Mouse (Mus musculus) bone marrow macrophage, adult 2 months (primary cell): ENCODE measurements around the gene Tnni1. TPM values are rescaled to one million over a fixed set of nuclear protein-coding genes. Genes with fewer than 3 reads are reported as not detected.

Experiments used
- H3K27ac ChIP-seq: 2 replicates; pipeline ENCODE4 v1.5.1; 2012; ENCODE audit warnings: low read depth, low read length; ENCODE audit not compliant: insufficient read depth
- H3K4me1 ChIP-seq: 2 replicates; pipeline ENCODE4 v1.6.1; 2012; ENCODE audit warnings: low read length; ENCODE audit not compliant: control insufficient read depth, insufficient read depth
- H3K4me3 ChIP-seq: 2 replicates; pipeline ENCODE4 v1.5.1; 2012; ENCODE audit warnings: mild to moderate bottlenecking, low read length, moderate library complexity; ENCODE audit not compliant: insufficient read depth
- CTCF ChIP-seq: IDR thresholded peaks from 2 replicates; pipeline ENCODE4 v1.5.1; 2012; ENCODE audit warnings: low read depth, mild to moderate bottlenecking, low read length, moderate library complexity
- POLR2A ChIP-seq: IDR thresholded peaks from 2 replicates; pipeline ENCODE4 v1.6.1; 2012; ENCODE audit warnings: mild to moderate bottlenecking, low read depth, low read length, borderline replicate concordance
- polyA plus RNA-seq: library from polyadenylated mRNA; stranded (reverse); fragments of >200 nt; gene quantifications from 2 replicates; pipeline ENCODE4 v1.2.4, GENCODE M21; 2012; ENCODE audit not compliant: missing spikeins, insufficient read depth, insufficient read length

The Tnni1 gene
- polyA plus RNA-seq, 1 experiment = not detected

DNA sequence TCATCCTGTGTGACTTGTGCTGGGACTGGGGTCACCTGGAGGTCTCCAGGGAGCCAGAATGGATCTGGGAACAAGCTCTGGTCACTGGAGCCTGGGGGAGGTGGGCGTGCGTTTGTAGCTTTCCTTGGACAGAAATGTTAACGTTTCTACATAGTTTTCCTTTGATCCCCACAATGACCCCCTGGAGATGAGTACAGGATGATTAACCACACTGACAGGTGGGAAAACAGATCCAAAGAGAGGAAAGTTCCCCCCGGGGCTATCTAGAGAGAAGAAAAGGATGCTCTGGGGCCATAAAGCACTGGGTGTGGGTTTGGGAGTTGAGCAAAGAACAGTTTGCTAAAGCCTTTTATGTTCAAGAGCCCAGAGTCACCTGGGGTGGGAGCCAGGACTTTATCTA is 1.4 kb downstream of the Tnni1 start:
- TF ChIP-seq CTCF = no peak
- no peak for TF ChIP-seq POLR2A
- Histone ChIP-seq H3K27ac (no peak overlapping the region), H3K4me3 (no peak overlapping the region), H3K4me1 (peaks cover 20% of the 10 kb centered on the region)

DNA sequence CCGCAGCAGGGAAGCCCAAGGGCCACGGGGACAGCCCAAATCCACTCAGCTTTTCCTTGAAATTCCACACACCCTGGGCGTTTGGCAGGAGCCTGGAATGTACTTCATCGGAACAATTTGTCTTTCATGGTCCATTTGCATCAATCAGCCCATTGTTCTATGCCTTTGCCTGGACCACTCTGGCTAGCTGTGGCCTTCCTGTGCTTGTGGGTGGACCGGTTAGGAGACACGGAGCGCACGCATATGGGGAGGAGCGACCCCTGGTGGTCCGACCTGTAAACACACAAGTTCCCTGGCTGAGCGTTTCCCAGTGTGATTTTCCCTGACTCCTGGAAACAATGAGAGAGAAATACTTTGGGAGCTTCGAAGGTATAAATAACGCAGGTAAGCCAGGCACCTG is 2.0 kb downstream of the Tnni1 start:
- H3K4me3 ChIP-seq = no peak overlapping the region
- no peak for TF ChIP-seq POLR2A
- TF ChIP-seq CTCF = peak; percentile 82
- no peak overlapping the region for H3K27ac ChIP-seq
- H3K4me1 ChIP-seq = peaks cover 18% of the 10 kb centered on the region

DNA sequence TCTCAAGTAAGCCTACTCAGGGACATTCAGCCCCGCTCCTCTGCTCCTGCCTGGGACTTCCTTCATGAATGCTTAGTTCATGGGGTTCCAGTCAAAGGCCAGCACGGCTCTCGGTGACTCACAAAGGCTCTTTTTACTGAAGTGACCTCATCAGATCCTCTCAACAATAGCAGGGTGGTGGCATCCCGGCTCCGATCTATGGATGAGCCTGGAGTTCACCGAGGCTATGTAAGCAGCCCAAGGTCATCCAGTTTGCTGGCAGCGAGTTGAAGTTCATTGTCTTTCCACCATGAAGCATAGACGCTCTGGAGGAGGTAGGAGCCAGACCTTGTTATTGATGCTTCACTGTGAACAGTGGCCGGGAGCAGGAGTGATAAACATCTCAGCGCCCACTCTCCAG is 3.6 kb downstream of the Tnni1 start:
- Histone ChIP-seq H3K27ac (no peak overlapping the region), H3K4me3 (no peak overlapping the region), H3K4me1 (peaks cover 7% of the 10 kb centered on the region; the same call in 1 of the 2 replicates)
- no peak for TF ChIP-seq POLR2A
- no peak for TF ChIP-seq CTCF

DNA sequence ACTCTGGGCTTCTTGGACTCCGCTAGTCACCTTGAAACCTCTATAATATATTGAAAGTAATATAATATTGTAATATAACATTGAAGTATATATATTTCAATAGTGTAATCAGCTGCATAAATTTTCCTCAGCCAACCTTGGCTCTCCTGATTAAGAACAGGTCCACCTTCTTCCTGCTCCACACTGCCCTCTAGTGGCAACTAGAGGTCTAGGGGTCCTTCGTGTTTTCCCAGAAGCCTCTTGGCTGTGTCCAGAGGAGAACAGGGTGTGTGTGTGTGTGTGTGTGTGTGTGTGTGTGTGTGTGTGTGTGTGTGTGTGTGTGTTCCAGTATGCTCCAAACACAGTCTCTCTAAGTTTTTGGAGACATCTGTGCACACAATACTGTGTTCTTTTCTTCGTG is 8.6 kb downstream of the Tnni1 start:
- H3K4me1 ChIP-seq = peaks cover 3% of the 10 kb centered on the region; the same call in 1 of the 2 replicates
- no peak overlapping the region for H3K27ac ChIP-seq
- H3K4me3 ChIP-seq = no peak overlapping the region
- TF ChIP-seq POLR2A (no peak), CTCF (peak; percentile 30; the same call in 1 of the 2 replicates)

DNA sequence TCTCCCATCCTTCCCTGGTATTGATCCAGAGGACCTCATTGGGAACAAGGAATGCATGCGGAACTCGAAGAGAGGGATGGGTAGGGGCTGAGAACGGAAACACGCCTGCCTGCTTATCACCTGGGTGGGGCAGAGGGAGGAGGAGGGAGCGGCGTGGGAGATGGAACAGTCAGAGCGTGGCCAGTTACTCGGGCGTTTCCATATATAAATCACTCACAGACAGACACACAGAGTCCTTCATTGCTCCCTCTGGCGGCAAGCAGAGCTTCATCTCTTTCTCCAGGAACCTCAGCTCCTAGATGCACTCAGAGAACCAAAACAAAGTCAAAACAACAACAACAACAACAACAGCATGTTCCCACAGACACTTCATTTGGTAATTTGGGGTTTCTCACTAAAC is 9.5 kb downstream of the Tnni1 start:
- Histone ChIP-seq H3K27ac (no peak overlapping the region), H3K4me1 (no peaks in the 10 kb centered on the region), H3K4me3 (no peak overlapping the region)
- TF ChIP-seq POLR2A (no peak), CTCF (no peak)

DNA sequence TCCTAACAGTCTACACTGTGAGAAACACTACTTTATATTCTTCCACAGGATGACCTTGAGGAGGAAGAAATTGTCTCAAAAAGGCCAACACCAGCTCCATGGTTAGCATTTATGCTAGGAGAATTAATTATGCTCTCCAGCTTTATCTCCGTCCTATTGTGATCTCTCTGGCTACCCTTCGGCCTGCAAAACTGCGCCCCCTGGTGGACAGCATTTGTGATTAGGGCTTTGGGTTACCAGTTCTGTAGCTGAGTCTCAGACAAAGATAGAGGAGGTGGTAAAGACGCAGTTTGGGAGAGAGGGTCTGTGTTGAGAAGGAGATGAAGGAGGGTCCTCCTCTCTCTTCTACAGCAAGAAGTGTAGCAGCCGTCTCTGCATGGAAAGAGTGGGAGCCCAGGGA is 10.6 kb downstream of the Tnni1 start:
- Histone ChIP-seq H3K27ac (no peak overlapping the region), H3K4me3 (no peak overlapping the region), H3K4me1 (no peaks in the 10 kb centered on the region; the same call in 1 of the 2 replicates)
- TF ChIP-seq POLR2A = no peak
- TF ChIP-seq CTCF = peak; percentile 81

DNA sequence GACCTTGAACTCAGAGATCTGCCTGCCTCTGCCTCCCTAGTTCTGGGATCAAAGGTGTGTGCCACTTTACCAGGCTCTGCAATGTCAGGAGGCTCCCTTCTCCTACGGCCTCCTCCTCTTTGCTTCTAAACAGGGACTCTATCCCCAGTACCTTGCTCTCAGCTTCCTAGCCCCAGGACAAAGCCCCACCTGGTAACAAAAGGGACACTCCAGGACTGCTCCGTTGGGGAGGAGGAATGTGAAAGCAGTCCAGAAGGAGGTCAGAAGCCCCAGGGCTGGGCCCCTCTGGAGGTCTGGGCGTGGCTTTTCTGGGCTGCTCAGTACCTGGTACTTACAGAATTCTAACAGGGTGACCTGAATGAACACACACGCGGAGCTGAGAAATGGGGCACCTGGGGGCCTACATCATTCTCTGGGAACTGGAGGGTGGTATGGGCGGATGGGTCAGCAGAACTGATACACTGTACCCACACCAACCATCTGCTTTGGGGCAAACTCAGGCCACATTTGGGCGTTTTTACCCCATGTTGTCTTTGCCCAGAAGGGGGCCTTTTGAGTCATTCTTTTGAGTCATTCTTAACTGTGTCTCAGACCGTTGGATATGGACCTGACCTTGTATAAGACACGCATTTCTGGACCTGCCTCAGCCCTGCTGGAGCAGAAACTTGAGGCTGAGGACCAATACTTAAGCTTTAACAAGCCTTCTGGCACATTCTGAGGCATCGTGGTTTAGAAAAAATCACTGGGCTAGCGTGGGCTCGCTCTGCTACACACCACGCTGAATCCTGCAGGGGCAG is 13.1 kb downstream of the Tnni1 start:
- H3K27ac ChIP-seq = no peak overlapping the region
- TF ChIP-seq CTCF (no peak), POLR2A (no peak)
- no peaks in the 10 kb centered on the region; the same call in 1 of the 2 replicates for H3K4me1 ChIP-seq
- no peak overlapping the region for H3K4me3 ChIP-seq

DNA sequence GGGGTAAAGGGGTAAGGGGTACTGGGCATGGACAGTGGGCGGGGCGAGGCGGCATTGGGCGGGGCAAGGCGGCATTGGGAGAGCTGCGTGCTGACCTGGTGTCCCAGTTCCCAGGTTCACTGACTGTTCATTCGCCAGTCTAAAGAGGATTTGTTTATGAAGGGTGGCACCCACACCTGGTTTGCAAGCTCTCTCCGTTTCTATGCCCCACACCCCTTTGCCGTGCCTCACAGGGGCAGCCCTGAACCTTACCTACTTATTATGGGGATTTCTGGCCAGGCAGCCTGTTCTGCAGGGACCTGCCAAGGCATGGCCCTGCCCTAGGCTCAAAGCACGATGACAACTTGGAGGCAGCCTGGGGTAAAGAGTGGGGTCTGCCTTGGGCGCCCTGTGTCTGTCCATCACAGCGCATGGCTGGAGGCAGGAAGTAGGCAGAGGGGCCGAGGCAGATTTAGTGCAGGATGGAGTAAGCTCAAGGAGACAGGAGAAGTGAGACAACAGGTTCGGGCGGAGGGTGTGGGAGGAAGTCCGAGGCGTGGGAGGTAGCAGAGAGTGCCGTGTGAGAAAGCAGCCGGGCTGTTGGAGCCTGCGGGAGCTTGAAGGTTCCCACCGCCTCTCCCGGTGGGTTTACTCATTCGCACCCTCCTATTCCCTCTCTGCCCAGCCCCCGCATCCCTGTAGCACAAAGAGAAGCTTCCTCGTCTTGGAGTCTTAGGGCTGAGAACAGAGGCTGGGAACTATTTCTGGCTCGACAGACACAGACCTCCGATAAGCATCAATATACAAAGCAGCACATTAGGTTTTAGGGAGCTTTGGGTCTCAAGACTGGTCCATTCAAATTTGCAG is 14.4 kb downstream of the Tnni1 start:
- H3K4me3 ChIP-seq = peak overlapping the region; percentile 42
- H3K4me1 ChIP-seq = no peaks in the 10 kb centered on the region; the same call in 1 of the 2 replicates
- TF ChIP-seq CTCF = no peak
- no peak for TF ChIP-seq POLR2A
- H3K27ac ChIP-seq = no peak overlapping the region

DNA sequence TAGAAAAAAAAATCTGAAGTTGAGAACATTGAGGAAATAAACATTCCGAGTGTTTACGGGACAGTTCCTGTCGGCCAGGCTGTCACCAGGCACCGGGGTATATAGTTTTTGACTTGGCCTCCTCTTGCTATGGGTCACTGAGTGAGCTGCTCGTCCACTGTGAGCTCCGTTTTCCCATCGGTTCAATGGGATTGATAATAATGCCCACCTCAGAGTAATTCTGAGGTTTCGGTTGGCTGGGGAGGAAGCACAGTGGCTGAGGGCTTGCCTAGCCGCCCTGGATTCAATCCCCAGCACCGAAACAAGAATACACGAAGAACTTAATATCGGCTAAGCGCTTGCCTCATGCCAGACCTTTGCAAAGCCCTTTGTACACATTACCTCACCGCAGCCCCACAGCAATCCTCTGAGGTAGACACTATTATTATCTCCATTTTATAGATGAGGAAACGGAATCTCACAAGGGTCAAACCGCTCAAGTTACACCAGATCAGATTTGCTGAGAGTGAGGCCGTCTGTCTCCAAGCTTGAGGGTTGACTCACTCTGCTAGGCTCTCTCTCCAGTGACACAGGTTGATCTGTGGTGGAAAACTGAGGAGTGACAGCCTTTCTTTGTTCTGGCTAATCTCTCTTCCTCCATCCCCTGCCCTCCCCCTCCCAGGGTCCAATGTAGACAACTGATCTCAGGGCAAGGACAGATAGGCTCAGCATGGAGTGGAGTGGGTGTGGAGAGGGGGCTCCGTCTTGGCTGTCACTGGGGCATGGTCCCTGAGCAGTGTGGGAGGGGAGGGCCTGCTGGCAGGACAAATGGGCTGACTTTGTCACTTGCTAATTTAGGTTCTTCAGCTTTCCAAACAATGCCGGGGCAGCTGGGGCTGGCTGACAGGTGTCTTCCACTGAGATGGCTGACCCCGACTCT is 15.2 kb downstream of the Tnni1 start:
- peak overlapping the region; percentile 27 for H3K4me3 ChIP-seq
- no peak for TF ChIP-seq POLR2A
- TF ChIP-seq CTCF = no peak
- H3K27ac ChIP-seq = no peak overlapping the region
- H3K4me1 ChIP-seq = no peaks in the 10 kb centered on the region; the same call in 1 of the 2 replicates
